Mouse (Mus musculus) lung, embryonic 14.5 days (tissue): ENCODE data around the gene Gm3448. TPM values are rescaled to one million over a fixed set of nuclear protein-coding genes. Genes with fewer than 3 reads are reported as not detected.
"Not testable (repeated sequence)": the region's sequence is repeated elsewhere in the genome, so short reads cannot be mapped to it uniquely, and the experiment has no call there.

ENCODE experiments used
- ATAC-seq: fragments of 200-750 bp; cut with Nextera tagmentation; 2 replicates; pipeline ENCODE4 v1.8.0; 2017; ENCODE audit warnings: mild to moderate bottlenecking, moderate TSS enrichment, moderate library complexity; ENCODE audit not compliant: insufficient read depth
- DNase-seq: peaks from one replicate; pipeline ENCODE4 v3.0.0-alpha.2; 2015
- H3K27ac ChIP-seq: fragments of 300-500 bp; sonication (generic); 2 replicates; pipeline ENCODE4 v1.5.1; 2014; ENCODE audit warnings: low read depth, mild to moderate bottlenecking, moderate library complexity
- H3K27me3 ChIP-seq: fragments of 300-500 bp; sonication (generic); 2 replicates; pipeline ENCODE4 v1.6.1; 2014; ENCODE audit warnings: low read length, control low read depth; ENCODE audit not compliant: insufficient read depth
- H3K36me3 ChIP-seq: fragments of 300-500 bp; sonication (generic); 2 replicates; pipeline ENCODE4 v1.6.1; 2014; ENCODE audit warnings: control low read depth; ENCODE audit not compliant: insufficient read depth
- H3K4me1 ChIP-seq: fragments of 300-500 bp; sonication (generic); 2 replicates; pipeline ENCODE4 v1.6.1; 2014; ENCODE audit warnings: antibody characterized with exemption, control low read depth; ENCODE audit not compliant: insufficient read depth
- H3K4me2 ChIP-seq: fragments of 300-500 bp; sonication (generic); 2 replicates; pipeline ENCODE4 v1.6.1; 2014; ENCODE audit warnings: mild to moderate bottlenecking
- H3K4me3 ChIP-seq: fragments of 300-500 bp; sonication (generic); 2 replicates; pipeline ENCODE4 v1.5.1; 2014; ENCODE audit warnings: low read depth, low read length
- H3K9ac ChIP-seq: fragments of 300-500 bp; sonication (generic); 2 replicates; pipeline ENCODE4 v1.6.1; 2014
- H3K9me3 ChIP-seq: fragments of 300-500 bp; sonication (generic); 2 replicates; pipeline ENCODE4 v1.6.1; 2016; ENCODE audit warnings: low read depth, low read length, control low read depth
- CTCF ChIP-seq: IDR thresholded peaks from 2 replicates; pipeline ENCODE4 v1.5.1; 2016; ENCODE audit warnings: antibody characterized with exemption, low read depth
- WGBS: fragments of 180-500 bp; shearing (Covaris S2); extraction: QIAGEN DNeasy Blood & Tissue Kit; methylation state at CpG from one replicate; pipeline ENCODE4 v1.1.7; 2014; 5-methylcytosine and 5-hydroxymethylcytosine counted together
- polyA plus RNA-seq: library from polyadenylated mRNA; unstranded; fragments of >200 nt; fragmentation: Nextera tagmentation; extraction: Ambion mirVana; gene quantifications from 2 replicates; pipeline ENCODE4 v1.2.1, GENCODE M21; 2014

Gene Gm3448
- polyA plus RNA-seq, 1 experiment from 2014 or later: 3.4 TPM

DNA sequence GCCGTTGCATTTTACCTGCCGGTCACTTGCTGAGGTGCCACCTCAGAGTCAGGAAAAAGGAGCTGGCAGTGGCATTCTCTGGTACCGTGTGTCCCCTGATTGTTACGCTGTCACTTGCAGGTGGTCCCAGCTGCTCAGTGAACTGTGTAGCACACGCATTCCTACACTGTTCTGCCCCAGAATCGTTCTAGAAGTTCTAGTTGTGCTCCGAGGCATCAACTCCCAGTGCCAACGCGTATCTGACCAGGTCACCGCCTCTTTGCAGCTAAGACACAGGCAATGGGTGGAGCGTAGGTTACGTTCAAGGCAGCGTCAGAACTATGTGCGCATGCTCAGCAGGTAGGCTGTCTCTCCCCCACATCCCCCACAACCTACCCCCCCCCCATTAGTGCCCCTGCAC, 18.3 kb upstream of the Gm3448 start:
- Histone ChIP-seq H3K36me3 (peaks cover 27% of the 10 kb centered on the region), H3K27ac (no peak overlapping the region), H3K27me3 (no peaks in the 10 kb centered on the region), H3K9me3 (no peaks in the 10 kb centered on the region), H3K4me3 (no peak overlapping the region), H3K4me2 (no peak overlapping the region), H3K4me1 (no peaks in the 10 kb centered on the region), H3K9ac (no peak overlapping the region)
- WGBS: 91% methylated on average over 14 of the region's 14 CpGs
- TF ChIP-seq CTCF: no peak
- DNase-seq: no peak
- ATAC-seq: no peak

DNA sequence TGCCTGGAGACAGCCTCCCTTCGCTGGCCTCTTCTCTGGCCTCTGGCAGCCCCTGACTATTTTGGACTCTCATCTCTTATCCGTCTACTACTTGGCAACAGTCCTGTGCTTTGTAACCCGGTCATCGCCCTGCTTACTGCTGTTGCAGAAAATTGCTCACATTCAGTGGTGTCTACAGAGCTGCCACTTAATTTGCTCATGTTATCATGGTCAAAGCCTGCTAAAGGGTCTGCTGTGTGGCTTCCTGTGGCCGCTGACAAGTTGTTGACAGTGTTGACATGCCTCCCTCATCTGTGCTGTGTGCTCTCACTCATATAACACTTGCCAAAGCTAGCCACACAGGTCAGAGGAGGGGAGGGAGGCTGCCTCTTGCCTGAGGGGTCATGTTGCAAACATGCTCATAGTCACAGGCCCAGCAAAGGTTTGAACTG, 16.8 kb upstream of the Gm3448 start:
- DNase-seq (peak; percentile 73), ATAC-seq (peak; percentile 88)
- Histone ChIP-seq H3K27me3 (no peaks in the 10 kb centered on the region), H3K9ac (no peak overlapping the region), H3K9me3 (no peaks in the 10 kb centered on the region), H3K4me3 (no peak overlapping the region), H3K4me2 (no peak overlapping the region), H3K36me3 (peaks cover 27% of the 10 kb centered on the region), H3K27ac (no peak overlapping the region), H3K4me1 (no peaks in the 10 kb centered on the region)
- 65% methylated on average over 5 of the region's 5 CpGs for WGBS
- no peak for TF ChIP-seq CTCF

DNA sequence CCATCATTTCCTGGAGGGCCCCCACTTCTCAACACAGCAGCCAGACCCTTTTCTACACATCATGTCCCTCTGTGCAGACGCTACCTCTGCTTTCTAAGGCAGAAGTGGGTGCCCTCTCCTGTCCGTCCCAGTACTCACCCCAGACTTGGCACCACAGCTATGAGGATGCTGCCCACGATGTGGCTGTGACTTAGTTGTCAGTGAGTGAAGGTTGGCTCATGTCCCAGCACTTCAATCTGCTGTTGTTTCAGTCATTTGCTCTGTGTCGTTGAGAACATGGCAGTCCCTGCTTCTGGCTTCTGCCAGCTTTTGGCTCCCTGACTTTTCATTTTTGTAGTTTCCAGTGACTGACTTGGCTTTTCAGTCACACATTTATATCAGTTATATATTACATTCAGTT, 14.6 kb upstream of the Gm3448 start:
- DNase-seq (no peak), ATAC-seq (no peak)
- no peaks in the 10 kb centered on the region for H3K27me3 ChIP-seq
- H3K36me3 ChIP-seq: peaks cover 24% of the 10 kb centered on the region
- no peak overlapping the region for H3K9ac ChIP-seq
- no peaks in the 10 kb centered on the region for H3K4me1 ChIP-seq
- no peaks in the 10 kb centered on the region for H3K9me3 ChIP-seq
- no peak overlapping the region for H3K27ac ChIP-seq
- no peak for TF ChIP-seq CTCF
- 66% methylated on average over 4 of the region's 4 CpGs for WGBS
- H3K4me2 ChIP-seq: no peak overlapping the region
- H3K4me3 ChIP-seq: no peak overlapping the region

DNA sequence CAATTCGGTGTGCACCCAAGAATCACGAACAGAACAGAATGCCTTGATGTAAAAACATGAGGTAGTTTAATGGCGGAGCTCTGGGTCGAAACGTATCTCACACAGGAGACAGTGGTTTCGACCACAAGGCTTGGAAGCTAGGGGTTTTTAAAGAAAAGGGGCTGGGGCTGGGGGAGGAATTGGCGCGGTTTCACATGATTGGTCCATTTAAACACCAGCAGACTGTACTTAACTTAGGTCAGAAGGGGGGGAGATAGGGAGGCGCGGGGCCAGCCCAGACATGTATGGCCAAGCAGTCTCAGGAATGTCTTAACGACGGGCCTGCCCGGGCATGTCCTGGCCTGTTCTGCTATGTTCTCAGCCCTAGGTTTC, 12.5 kb upstream of the Gm3448 start:
- not testable (repeated sequence) for H3K27me3 ChIP-seq, ATAC-seq, H3K4me3 ChIP-seq, DNase-seq, H3K27ac ChIP-seq, H3K4me2 ChIP-seq, H3K9me3 ChIP-seq, H3K4me1 ChIP-seq, H3K9ac ChIP-seq
- H3K36me3 ChIP-seq: peaks cover 11% of the 10 kb centered on the region
- WGBS: 89% methylated on average over 11 of the region's 13 CpGs

DNA sequence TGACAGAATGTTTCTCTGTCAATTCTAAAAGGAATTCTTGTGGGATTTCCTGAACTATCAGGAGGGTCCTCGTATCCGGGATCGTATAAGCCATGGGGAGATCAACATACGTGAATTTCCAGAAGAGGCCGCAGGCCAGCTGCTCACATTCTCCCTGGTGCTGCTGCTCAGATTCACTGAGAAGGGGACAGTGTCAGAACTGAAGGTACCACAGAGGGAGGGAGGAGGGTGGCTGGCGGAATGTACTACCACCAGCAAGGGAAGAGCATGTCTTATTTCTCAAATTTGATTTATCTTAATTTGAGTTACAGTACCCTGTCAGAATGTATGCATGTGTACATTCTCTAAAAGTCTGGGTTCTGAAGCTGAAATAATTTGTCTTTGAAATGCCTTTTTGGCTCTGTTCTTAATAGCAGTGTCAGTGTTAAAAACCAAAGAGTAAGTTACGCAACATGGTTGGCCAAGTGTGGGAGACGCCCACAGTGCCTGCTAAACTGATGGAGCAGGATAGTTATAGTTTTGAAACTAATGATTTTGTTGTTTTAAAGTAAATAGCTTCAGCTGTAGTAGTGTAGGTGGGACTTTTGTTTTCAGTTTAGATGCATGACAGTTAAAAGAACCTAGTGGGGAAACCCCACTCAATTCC, 12.0 kb upstream of the Gm3448 start:
- not testable (repeated sequence) for H3K4me1 ChIP-seq, H3K9ac ChIP-seq, H3K9me3 ChIP-seq, H3K27me3 ChIP-seq, DNase-seq, H3K4me3 ChIP-seq, H3K27ac ChIP-seq, H3K4me2 ChIP-seq, ATAC-seq
- 92% methylated on average over 5 of the region's 8 CpGs for WGBS
- peaks cover 11% of the 10 kb centered on the region for H3K36me3 ChIP-seq

DNA sequence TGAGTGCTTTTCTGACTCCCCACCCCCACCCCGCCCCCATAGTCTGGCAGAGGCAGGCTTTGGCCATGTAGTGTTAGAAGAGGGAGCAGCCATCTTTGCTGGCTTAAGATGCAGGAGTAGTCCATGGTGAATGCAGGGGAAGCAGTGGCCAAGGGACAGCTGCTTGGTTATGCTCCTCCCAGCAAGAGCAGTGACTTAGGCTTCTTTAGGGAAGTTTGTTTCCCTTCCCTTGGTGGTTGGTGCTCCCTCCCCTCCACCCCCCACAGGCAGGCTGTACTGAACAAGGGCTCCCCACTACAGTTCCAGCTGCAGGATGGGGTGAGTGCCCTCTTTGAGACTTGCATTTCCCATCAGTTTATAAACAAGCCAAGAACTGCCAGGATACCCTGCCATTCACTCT, 11.4 kb upstream of the Gm3448 start:
- ATAC-seq: peak; percentile 17; the same call in 1 of the 2 replicates

DNA sequence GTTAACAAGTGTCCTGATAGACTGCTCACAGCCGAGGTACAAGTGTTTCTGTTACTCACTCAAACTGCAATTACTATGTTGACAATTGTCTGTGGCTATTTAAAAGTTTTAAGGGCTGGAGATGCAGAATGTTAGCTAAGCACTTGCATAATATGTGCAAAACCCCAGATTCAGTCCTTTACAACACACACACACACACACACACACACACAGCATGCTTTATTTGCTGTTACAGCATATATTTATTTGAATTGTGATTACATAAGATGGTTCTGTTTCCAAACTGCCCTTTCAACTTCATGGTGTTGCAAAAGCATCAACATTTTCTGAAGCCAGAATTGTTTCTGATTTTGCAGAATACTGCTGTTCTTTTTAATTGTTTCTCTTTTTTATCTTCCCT, 9.0 kb upstream of the Gm3448 start:
- not testable (repeated sequence) for ATAC-seq, H3K4me2 ChIP-seq, H3K36me3 ChIP-seq, H3K4me3 ChIP-seq, DNase-seq, H3K9me3 ChIP-seq, H3K9ac ChIP-seq, H3K27ac ChIP-seq, H3K27me3 ChIP-seq, H3K4me1 ChIP-seq
- no CpG with 5 or more reads among the region's 1 CpGs for WGBS

More for the DNA sequence above, 11.4 kb upstream of the Gm3448 start:
- H3K9me3 ChIP-seq, H3K9ac ChIP-seq, H3K4me2 ChIP-seq, DNase-seq, H3K27ac ChIP-seq, H3K27me3 ChIP-seq, H3K4me3 ChIP-seq, H3K4me1 ChIP-seq: not testable (repeated sequence)
- peaks cover 11% of the 10 kb centered on the region for H3K36me3 ChIP-seq
- WGBS: 56% methylated on average over 1 of the region's 1 CpGs

DNA sequence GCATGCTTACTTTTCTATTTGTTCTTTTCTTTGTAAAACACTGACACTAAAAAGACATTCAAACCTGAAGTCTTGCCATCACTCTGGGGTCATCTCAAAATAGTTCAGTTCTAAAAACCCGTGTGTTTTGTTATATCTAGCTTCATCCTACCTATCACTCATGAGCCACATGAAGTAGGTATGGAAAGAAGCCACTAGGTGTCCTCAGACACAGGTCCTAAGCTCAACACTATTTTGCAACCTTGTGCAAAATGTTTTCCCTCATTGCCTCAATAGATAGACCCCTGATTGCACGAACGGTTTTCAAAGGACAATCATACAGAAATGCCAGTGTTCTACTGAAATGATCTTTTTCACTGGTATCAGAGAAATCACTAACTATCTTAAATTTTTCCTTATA, 882 bp downstream of the Gm3448 start:
- not testable (repeated sequence) for H3K27ac ChIP-seq, H3K27me3 ChIP-seq, H3K36me3 ChIP-seq, H3K9ac ChIP-seq, ATAC-seq, H3K4me1 ChIP-seq, DNase-seq, H3K4me2 ChIP-seq, H3K9me3 ChIP-seq, H3K4me3 ChIP-seq
- no CpG with 5 or more reads among the region's 3 CpGs for WGBS

DNA sequence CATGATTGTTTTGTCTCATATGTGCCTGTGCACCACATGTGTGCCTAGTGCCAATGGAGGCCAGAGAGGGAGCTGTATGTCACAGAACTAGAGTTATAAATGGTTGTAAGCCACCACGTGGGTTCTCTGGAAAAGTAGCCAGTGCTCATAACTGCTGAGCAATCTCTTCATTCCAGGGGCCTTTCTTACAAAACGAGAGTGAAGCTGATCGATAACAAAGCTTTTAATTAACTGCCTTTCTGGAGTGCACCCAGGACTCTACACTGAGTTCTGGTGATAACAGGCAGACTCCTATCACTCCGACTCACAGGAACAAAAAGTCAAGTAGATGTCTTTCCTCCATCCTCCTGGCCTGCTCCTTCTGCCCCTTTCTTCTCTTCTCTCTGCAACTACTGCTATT, 9.9 kb downstream of the Gm3448 start:
- H3K27ac ChIP-seq, H3K9me3 ChIP-seq, H3K36me3 ChIP-seq, H3K27me3 ChIP-seq, DNase-seq, H3K4me2 ChIP-seq, H3K4me1 ChIP-seq, H3K4me3 ChIP-seq, H3K9ac ChIP-seq, ATAC-seq: not testable (repeated sequence)
- no CpG with 5 or more reads among the region's 4 CpGs for WGBS

DNA sequence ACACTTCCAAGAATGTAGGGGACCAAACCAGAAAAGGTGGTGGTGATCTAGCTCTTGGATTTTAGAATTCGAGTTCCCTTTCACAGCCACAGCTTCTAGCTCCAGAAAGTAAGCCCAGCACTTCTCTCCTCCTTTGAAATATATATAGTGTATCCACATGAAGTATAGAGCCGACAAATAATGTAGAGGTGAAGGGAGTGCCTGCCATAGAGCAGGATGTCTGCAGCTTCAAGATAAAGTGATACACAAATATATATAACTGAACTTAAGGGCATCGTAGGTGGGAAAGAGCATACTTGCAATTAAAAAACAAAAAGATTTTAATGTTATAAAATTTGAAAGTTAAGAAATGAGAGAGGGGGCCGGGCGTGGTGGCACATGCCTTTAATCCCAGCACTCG, 15.8 kb downstream of the Gm3448 start:
- H3K27ac ChIP-seq, H3K27me3 ChIP-seq, H3K4me2 ChIP-seq, H3K4me1 ChIP-seq, H3K4me3 ChIP-seq, H3K9me3 ChIP-seq, H3K9ac ChIP-seq, ATAC-seq, H3K36me3 ChIP-seq, DNase-seq: not testable (repeated sequence)
- WGBS: no CpG with 5 or more reads among the region's 6 CpGs
